Mouse (Mus musculus) embryonic fibroblast, embryonic 13.5 days (primary cell): ENCODE measurements at regions not wholly inside any gene's neighbourhood (a gene's known extent, or its start where the extent isn't known, plus 50 kb on each side); places are given as distances from the start of the nearest gene placed in this dataset.

Experiments used
- CTCF ChIP-seq: IDR thresholded peaks from 2 replicates; pipeline ENCODE4 v1.5.1; 2011; ENCODE audit warnings: mild to moderate bottlenecking, control low read depth, low read length, moderate library complexity, borderline replicate concordance; ENCODE audit not compliant: insufficient read depth
- POLR2A ChIP-seq: IDR thresholded peaks from 2 replicates; pipeline ENCODE4 v1.6.1; 2011; ENCODE audit warnings: low read depth, mild to moderate bottlenecking, control low read depth, low read length, moderate library complexity

DNA sequence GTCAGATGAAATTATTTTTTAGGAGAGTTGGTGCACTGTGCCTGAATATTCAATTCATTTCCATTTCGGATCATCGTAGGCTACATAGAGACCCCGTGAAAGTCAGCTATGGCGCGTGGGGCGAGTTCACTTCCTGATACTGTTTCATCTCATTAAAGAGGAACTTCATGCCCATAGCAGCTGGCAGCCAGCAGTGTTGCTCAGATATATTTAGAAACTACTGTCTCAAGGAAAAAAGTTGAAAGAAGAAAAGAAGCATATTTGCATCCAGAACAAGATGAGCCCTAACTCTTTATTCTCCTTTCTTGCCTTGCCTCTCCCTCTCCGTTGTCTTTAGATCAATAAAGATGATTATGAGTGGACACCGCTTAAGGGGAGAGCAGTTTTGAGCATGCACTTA lies 446.1 kb upstream of the Adgrl2 start:
- TF ChIP-seq POLR2A (no peak), CTCF (no peak)
